Mouse (Mus musculus) neural tube, embryonic 12.5 days (tissue): ENCODE data around the gene Gm281. TPM values are rescaled to one million over a fixed set of nuclear protein-coding genes. Genes with fewer than 3 reads are reported as not detected.
"Not testable (repeated sequence)": the region's sequence is repeated elsewhere in the genome, so short reads cannot be mapped to it uniquely, and the experiment has no call there.

ENCODE experiments used
- ATAC-seq: fragments of 200-750 bp; cut with Nextera tagmentation; 2 replicates; pipeline ENCODE4 v1.8.0; 2017; ENCODE audit warnings: low read depth, mild to moderate bottlenecking, moderate TSS enrichment, moderate library complexity; ENCODE audit not compliant: low FRiP score
- H3K27ac ChIP-seq: fragments of 300-500 bp; sonication (generic); 2 replicates; pipeline ENCODE4 v1.5.1; 2016
- H3K27me3 ChIP-seq: fragments of 300-500 bp; sonication (generic); replicated peaks from 2 replicates; pipeline ENCODE4 v1.6.1; 2016; ENCODE audit warnings: mild to moderate bottlenecking
- H3K36me3 ChIP-seq: fragments of 300-500 bp; sonication (generic); 2 replicates; pipeline ENCODE4 v1.6.1; 2016; ENCODE audit warnings: mild to moderate bottlenecking
- H3K4me1 ChIP-seq: fragments of 300-500 bp; sonication (generic); 2 replicates; pipeline ENCODE4 v1.6.1; 2016
- H3K4me2 ChIP-seq: fragments of 300-500 bp; sonication (generic); replicated peaks from 2 replicates; pipeline ENCODE4 v1.6.1; 2016; ENCODE audit warnings: mild to moderate bottlenecking
- H3K4me3 ChIP-seq: fragments of 300-500 bp; sonication (generic); 2 replicates; pipeline ENCODE4 v1.5.1; 2016
- H3K9ac ChIP-seq: fragments of 300-500 bp; sonication (generic); 2 replicates; pipeline ENCODE4 v1.6.1; 2016; ENCODE audit warnings: mild to moderate bottlenecking
- H3K9me3 ChIP-seq: fragments of 300-500 bp; sonication (generic); 2 replicates; pipeline ENCODE4 v1.6.1; 2016; ENCODE audit warnings: mild to moderate bottlenecking
- WGBS: fragments of 180-500 bp; shearing (Covaris S2); methylation state at CpG from one replicate; pipeline ENCODE4 v1.1.7; 2016; 5-methylcytosine and 5-hydroxymethylcytosine counted together
- polyA plus RNA-seq: library from polyadenylated mRNA; unstranded; fragments of >200 nt; fragmentation: Nextera tagmentation; extraction: Ambion mirVana; gene quantifications from 2 replicates; pipeline ENCODE4 v1.2.1, GENCODE M21; 2016

Gm281 gene
- polyA plus RNA-seq, result 0.06 TPM in 1 of 2 replicates, not detected in the other

DNA sequence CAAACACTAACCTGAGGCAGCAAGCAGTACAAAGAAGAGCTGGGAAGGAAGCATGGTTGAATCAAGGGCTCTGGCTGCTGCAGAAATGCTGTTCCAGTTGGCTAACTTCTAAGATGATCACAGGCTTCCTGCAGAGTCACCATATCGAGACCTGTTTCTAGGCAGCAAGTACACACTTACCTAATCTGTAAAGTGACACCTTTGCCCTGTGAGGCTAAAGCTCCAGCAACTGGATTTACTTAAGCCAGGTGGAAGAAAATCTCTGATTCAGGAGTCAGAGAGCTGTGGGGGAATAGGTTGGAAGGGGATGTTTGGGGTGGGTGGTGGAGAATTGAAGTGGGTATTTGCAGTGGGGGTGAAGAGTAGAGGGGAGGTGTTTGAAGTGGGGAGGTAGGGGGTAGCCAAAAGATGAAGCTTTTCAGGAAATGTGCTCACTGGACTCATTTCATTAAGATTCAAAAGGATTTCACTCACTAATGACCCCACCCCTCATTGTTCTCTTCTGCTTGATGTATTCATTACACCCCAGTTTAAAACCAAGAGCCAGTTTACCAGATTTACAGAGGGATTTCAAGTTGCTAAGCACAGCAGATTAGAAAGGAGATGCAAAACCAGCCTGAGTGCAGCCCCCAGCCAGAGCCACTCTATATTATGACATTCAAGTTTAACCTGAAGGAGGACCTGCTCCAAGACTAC is at the start of gene Gm281:
Gm281 (minus strand) TSS at position 92 of the 696 bp plus-strand sequence.
- WGBS, result 63% methylated on average over 1 of the region's 1 CpGs

DNA sequence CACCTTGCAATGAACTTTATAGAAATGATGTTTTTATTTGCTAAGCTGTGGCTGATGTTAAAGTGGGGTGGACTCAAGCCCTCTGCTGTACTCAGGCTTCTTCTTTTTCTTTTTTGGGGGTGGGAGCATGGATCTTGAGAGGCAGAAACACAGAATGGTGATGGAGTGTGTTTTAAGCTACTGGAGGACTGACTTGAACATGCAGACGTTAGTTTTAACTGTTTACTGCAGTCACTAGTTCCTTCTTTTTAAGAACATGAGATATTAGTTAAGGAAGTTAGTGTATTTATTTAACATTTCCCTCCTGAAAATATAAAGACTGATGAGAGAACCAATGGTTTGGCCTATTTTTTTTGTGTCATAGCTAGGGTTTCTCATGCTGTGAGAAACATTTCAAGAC is 49.2 kb upstream of the Gm281 start:
- 85% methylated on average over 1 of the region's 1 CpGs for WGBS
- Histone ChIP-seq H3K4me1 (peaks cover 15% of the 10 kb centered on the region; the same call in 1 of the 2 replicates), H3K36me3 (no peaks in the 10 kb centered on the region), H3K27me3 (no peaks in the 10 kb centered on the region), H3K4me3 (no peak overlapping the region), H3K9ac (no peak overlapping the region), H3K9me3 (no peaks in the 10 kb centered on the region), H3K4me2 (no peak overlapping the region), H3K27ac (no peak overlapping the region)
- no peak for ATAC-seq

More for the DNA sequence above, at the start of gene Gm281:
- no peaks in the 10 kb centered on the region for H3K9me3 ChIP-seq
- no peaks in the 10 kb centered on the region for H3K27me3 ChIP-seq
- no peak within 1 kb of the TSS for H3K4me3 ChIP-seq
- no peak within 1 kb of the TSS for H3K27ac ChIP-seq
- H3K4me1 ChIP-seq, result no peaks in the 10 kb centered on the region
- no peak within 1 kb of the TSS for H3K4me2 ChIP-seq
- no peak within 1 kb of the TSS for H3K9ac ChIP-seq
- no peak for ATAC-seq
- H3K36me3 ChIP-seq, result no peaks in the 10 kb centered on the region

DNA sequence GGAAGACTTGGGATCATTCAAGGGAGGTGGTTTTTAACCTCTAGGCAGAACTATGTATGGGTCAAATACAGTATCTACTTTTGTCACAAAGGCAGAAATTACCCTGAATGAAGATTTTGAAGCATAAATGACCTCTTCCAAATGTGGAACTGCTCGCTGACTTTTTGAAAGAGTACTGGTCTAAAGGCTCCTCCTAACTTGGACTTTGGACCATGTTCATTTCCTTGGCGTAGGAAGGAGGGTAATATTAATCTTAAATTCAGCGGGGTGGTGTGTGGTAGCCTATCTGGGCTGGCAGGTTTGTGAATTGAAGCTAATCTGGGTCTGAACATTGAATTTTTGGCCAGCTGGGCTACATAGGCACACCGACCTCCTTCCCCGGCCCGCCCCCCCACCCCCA is 48.2 kb upstream of the Gm281 start:
- Histone ChIP-seq H3K36me3 (no peaks in the 10 kb centered on the region), H3K27me3 (no peaks in the 10 kb centered on the region), H3K27ac (no peak overlapping the region), H3K4me3 (no peak overlapping the region), H3K4me2 (no peak overlapping the region), H3K9ac (no peak overlapping the region), H3K4me1 (peaks cover 15% of the 10 kb centered on the region; the same call in 1 of the 2 replicates), H3K9me3 (no peaks in the 10 kb centered on the region)
- 93% methylated on average over 6 of the region's 6 CpGs for WGBS
- no peak for ATAC-seq

DNA sequence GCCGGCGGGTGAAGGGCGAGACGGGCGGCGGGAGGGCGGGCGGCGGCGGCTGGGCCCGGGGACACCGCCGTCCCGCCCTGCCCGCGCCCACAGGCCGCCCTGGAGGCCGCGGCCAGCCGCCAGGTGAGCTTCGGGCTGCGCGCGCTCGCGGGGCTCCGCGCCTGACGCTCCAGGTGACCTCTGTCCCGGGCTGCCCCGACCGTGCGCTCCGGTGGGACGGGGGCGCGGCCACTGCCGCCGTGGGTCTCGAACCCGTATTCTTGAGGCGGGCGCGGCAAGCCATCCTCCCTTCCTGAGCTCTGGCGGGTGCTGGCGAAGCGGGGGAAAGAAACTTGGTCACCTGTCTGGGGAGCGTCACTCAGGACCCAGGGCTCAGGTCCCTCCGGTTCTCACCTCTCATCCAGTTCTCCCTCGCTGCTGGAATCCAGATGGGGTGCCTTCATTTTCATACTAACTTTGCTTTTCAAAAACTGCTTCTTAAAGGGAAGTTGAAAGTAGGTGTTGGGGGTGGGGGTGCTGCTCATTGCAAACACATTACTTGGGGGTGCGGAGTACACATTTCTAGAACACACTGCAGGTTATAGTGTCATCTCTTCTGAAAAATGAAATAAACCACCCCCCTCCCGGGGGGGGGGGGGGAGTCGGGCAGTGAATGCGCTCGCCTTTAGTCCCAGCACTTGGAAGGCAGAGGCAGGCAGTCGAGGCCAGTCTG is 47.3 kb upstream of the Gm281 start, which contains the start of the genes Atxn7 and Thoc7:
Atxn7 (plus strand) TSS at position 40 of the 712 bp plus-strand sequence.
Thoc7 (minus strand) TSS at position 452 of the 712 bp plus-strand sequence.
- ATAC-seq, result peak; percentile 66
- no peaks in the 10 kb centered on the region for H3K36me3 ChIP-seq
- H3K9ac ChIP-seq, result peak within 1 kb of the TSS; percentile 97
- no peaks in the 10 kb centered on the region for H3K9me3 ChIP-seq
- H3K4me2 ChIP-seq, result peak within 1 kb of the TSS; percentile 72
- H3K4me3 ChIP-seq, result peak within 1 kb of the TSS; percentile 94
- WGBS, result 4% methylated on average over 52 of the region's 56 CpGs
- peaks cover 15% of the 10 kb centered on the region; the same call in 1 of the 2 replicates for H3K4me1 ChIP-seq
- H3K27ac ChIP-seq, result peak within 1 kb of the TSS; percentile 89
- no peaks in the 10 kb centered on the region for H3K27me3 ChIP-seq

DNA sequence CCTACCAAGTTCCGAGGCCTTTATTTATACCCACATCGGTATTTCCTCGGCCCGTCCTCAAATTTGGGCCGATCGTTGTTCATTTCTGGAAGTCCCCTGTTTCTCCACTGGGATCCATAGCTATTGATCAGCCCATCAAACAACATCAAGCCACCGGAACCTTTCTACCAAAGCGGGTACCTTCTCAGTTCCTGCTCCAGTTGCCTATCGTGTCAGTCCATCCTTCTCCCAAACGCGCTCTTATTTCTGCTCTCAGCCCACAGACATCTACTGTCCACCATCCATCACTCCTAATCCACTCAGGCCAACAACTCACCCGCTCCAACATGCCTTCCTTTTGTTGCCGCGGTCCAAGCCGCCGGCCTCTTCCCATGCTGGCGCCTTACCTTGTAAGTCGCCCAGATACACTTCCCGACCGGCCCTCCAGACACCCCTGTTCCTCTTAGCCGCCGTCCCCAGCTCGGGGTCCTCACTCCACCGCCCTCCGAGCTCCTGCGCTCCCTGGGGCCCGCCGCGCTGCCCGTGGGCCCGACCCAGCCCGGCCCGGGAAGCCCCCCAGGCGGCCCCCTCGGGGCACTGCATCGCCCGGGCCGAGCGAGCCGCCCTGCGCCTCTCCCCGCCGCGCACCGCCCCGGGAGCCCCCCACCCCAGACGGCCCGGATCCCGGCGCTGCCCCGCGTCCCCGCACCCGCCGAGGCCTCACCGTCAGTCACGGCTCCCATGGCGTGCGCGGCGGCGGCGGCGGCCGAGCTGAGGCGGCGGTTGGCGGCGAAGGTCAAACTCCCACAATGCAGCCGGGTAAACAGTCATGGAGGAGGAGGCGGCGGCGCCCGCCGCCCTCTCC is 46.4 kb upstream of the Gm281 start:
- Histone ChIP-seq H3K4me3 (peak overlapping the region; percentile 94), H3K4me1 (peaks cover 15% of the 10 kb centered on the region; the same call in 1 of the 2 replicates), H3K9ac (peak overlapping the region; percentile 97), H3K27me3 (no peaks in the 10 kb centered on the region), H3K4me2 (peak overlapping the region; percentile 72), H3K36me3 (peaks cover 4% of the 10 kb centered on the region), H3K9me3 (no peaks in the 10 kb centered on the region), H3K27ac (peak overlapping the region; percentile 89)
- ATAC-seq, result peak; percentile 90
- WGBS, result under 1% methylated on average over 65 of the region's 75 CpGs

DNA sequence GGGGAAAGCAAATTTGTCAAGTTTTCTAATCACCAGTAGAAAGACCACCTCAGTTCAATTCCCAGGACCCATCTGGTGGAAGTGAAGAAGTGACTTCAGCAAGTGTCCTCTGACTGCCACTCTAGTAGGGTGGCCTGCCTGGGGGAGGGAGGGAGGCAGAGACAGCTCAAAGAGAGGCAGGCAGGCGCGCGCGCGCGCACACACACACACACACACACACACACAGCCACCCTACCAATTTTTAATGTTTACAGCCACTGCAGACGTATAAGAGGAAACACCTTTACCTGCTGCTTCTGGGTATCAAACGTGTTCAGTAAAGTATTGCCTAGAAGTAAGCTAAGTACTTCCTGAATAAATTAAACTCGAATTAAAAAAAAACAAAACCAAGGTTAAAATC is 45.8 kb upstream of the Gm281 start:
- 2% methylated on average over 9 of the region's 9 CpGs for WGBS
- no peaks in the 10 kb centered on the region for H3K9me3 ChIP-seq
- no peaks in the 10 kb centered on the region for H3K27me3 ChIP-seq
- peak overlapping the region; percentile 72 for H3K4me2 ChIP-seq
- H3K9ac ChIP-seq, result peak overlapping the region; percentile 97
- H3K27ac ChIP-seq, result no peak overlapping the region
- peak overlapping the region; percentile 94 for H3K4me3 ChIP-seq
- peaks cover 6% of the 10 kb centered on the region for H3K36me3 ChIP-seq
- peaks cover 15% of the 10 kb centered on the region; the same call in 1 of the 2 replicates for H3K4me1 ChIP-seq
- 0 out of 2 replicates have a peak, but pooled peaks have one; percentile 41 for ATAC-seq

DNA sequence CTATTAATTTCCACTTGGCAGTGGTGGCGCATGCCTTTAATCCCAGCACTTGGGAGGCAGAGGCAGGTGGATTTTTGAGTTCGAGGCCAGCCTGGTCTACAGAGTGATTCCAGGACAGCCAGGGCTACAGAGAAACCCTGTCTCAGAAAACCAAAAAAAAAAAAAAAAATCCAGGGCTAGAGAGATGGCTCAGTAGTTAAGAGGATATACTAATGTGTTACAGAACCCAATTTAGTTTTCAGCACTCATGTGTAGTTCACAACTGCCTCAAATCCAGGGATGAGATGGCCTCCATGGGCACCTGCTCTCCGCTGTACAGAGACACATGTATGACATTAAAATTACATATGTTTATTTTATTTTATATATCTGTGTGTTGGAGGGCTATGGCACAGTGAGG is 37.9 kb upstream of the Gm281 start:
- H3K4me3 ChIP-seq, H3K9ac ChIP-seq, H3K27ac ChIP-seq, H3K9me3 ChIP-seq, H3K4me2 ChIP-seq, H3K4me1 ChIP-seq, ATAC-seq, H3K27me3 ChIP-seq: not testable (repeated sequence)
- H3K36me3 ChIP-seq, result peaks cover 44% of the 10 kb centered on the region
- WGBS, result 96% methylated on average over 3 of the region's 3 CpGs

DNA sequence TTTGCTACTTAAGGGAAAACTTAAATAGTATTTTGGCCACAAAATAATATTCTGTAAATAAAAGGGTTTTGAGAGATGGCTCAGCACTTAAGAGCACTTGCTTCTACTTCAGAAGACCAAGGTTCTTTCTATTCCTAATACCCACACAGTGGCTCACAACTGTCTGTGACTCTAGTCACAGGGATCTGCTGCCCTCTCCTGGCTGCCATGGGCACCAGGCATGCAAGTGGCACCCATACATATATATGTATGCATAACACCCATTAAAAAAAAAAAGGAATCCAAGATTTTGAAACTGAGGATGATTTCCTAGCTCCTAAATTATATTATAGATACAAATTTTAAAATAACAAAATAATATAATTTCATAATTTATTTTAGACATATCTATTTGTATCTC is 36.1 kb upstream of the Gm281 start:
- H3K4me3 ChIP-seq, result no peak overlapping the region
- H3K4me2 ChIP-seq, result no peak overlapping the region
- H3K9me3 ChIP-seq, result no peaks in the 10 kb centered on the region
- H3K4me1 ChIP-seq, result no peaks in the 10 kb centered on the region
- H3K27me3 ChIP-seq, result no peaks in the 10 kb centered on the region
- no peak for ATAC-seq
- H3K9ac ChIP-seq, result no peak overlapping the region
- peaks cover 38% of the 10 kb centered on the region for H3K36me3 ChIP-seq
- no peak overlapping the region for H3K27ac ChIP-seq

DNA sequence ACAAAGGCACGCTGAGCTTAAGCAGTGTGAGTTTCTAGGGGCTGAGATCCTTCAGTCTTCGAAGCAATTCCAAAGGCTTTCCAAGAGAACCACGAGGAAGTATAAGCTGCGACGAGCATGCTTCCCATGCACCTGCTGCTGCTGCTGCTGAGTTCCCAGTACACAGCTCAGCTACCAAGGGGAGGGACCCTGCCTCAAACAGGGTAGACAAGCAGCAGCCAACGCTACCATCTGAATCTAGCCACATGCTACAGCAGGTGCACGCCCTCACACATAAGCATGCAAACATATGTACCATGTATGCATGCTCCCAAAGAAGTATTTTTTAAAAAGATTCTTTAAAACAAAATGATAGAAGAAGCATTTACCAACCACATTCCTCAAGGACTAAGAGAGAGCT is 34.1 kb upstream of the Gm281 start:
- Histone ChIP-seq H3K9me3 (no peaks in the 10 kb centered on the region), H3K9ac (no peak overlapping the region), H3K27ac (no peak overlapping the region), H3K4me2 (no peak overlapping the region), H3K27me3 (no peaks in the 10 kb centered on the region), H3K4me1 (no peaks in the 10 kb centered on the region), H3K36me3 (peaks cover 38% of the 10 kb centered on the region), H3K4me3 (no peak overlapping the region)
- ATAC-seq, result peak; percentile 52; the same call in 1 of the 2 replicates
- 95% methylated on average over 7 of the region's 7 CpGs for WGBS

DNA sequence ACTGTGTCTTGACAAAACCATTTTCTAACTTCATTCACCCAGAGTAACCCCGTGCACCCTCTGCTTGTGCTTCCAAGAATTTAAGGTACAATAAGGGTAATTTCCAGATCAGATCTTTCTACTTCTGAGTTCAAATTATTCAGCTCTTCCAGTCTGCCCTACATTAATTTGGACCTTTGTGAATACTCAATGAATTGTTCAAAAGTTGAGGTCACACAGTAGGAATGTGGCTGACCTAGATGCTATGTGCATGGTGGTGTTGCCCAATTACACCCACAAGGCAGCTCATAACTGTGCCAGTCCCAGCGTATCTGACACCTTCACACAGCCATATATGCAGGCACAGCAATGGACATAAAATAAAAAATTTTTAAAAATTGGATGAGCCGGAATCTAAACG is 30.4 kb upstream of the Gm281 start:
- no peak overlapping the region for H3K4me3 ChIP-seq

DNA sequence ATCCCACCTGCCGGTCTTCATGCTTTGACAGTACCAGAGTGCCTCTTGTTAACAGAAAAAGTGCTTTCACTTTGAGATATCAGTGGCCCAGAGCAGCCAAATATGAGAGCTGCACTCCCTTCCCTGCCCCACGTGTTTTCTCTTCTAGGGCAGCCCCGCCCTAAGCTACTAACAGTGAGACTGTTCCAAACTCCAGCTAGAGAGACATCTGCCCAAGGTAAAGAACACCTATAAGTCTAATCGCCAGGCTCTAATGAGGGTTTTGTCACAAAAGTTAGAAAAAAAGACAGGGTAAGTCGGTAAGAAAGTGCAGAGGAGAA is 19.7 kb upstream of the Gm281 start:
- no peak for ATAC-seq
- H3K4me1 ChIP-seq, result no peaks in the 10 kb centered on the region
- no peak overlapping the region for H3K9ac ChIP-seq
- H3K9me3 ChIP-seq, result peaks cover 9% of the 10 kb centered on the region; the same call in 1 of the 2 replicates
- WGBS, result 55% methylated on average over 5 of the region's 5 CpGs
- H3K4me2 ChIP-seq, result peak overlapping the region; percentile 58
- no peak overlapping the region for H3K4me3 ChIP-seq
- H3K36me3 ChIP-seq, result no peaks in the 10 kb centered on the region
- no peaks in the 10 kb centered on the region for H3K27me3 ChIP-seq
- H3K27ac ChIP-seq, result no peak overlapping the region

More for the DNA sequence above, 30.4 kb upstream of the Gm281 start:
- no peak for ATAC-seq
- 93% methylated on average over 4 of the region's 4 CpGs for WGBS
- H3K4me1 ChIP-seq, result no peaks in the 10 kb centered on the region
- H3K9me3 ChIP-seq, result no peaks in the 10 kb centered on the region
- no peak overlapping the region for H3K9ac ChIP-seq
- H3K27ac ChIP-seq, result no peak overlapping the region
- H3K36me3 ChIP-seq, result peaks cover 20% of the 10 kb centered on the region
- H3K4me2 ChIP-seq, result no peak overlapping the region
- no peaks in the 10 kb centered on the region for H3K27me3 ChIP-seq
